Mouse (Mus musculus): ENCODE measurements around the gene Zmynd8. TPM values are rescaled to one million over a fixed set of nuclear protein-coding genes. Genes with fewer than 3 reads are reported as not detected.

Gene Zmynd8
- polyA plus RNA-seq, 1 experiment from 2014 or later: 52.9 TPM

- Histone ChIP-seq H3K4me2 (replicated peaks; ENCODE audit: low read depth, low read length) (no peak overlapping the region), H3K27ac (ENCODE audit: low read depth, low read length) (no peak overlapping the region), H3K9me3 (ENCODE audit: control insufficient read depth, low read length) (no peaks in the 10 kb centered on the region), H3K27me3 (ENCODE audit: control insufficient read depth, insufficient read depth, low read length) (no peaks in the 10 kb centered on the region), H3K4me1 (replicated peaks; ENCODE audit: control insufficient read depth, insufficient read depth, low read length) (no peaks in the 10 kb centered on the region), H3K36me3 (ENCODE audit: control insufficient read depth, insufficient read depth, low read length) (no peaks in the 10 kb centered on the region), H3K4me3 (ENCODE audit: low read depth, low read length) (no peak overlapping the region), H3K9ac (ENCODE audit: low read depth, low read length) (no peak overlapping the region)
- ATAC-seq (ENCODE audit: low FRiP score) (no peak), DNase-seq (ENCODE audit: low spot score) (no peak)
- 64% methylated on average over 3 of the region's 3 CpGs for WGBS
Measured at GRCm38 (mm10) chr2:165925144-165925543, 26.3 kb upstream of the Zmynd8 start.

GRCm38 (mm10) chr2:165924695-165925094 is 25.9 kb upstream of the Zmynd8 start:
- Histone ChIP-seq H3K4me1 (replicated peaks; ENCODE audit: control insufficient read depth, insufficient read depth, low read length) (no peaks in the 10 kb centered on the region), H3K4me3 (ENCODE audit: low read depth, low read length) (no peak overlapping the region), H3K4me2 (replicated peaks; ENCODE audit: low read depth, low read length) (no peak overlapping the region), H3K27me3 (ENCODE audit: control insufficient read depth, insufficient read depth, low read length) (no peaks in the 10 kb centered on the region), H3K36me3 (ENCODE audit: control insufficient read depth, insufficient read depth, low read length) (no peaks in the 10 kb centered on the region), H3K27ac (ENCODE audit: low read depth, low read length) (no peak overlapping the region), H3K9ac (ENCODE audit: low read depth, low read length) (no peak overlapping the region), H3K9me3 (ENCODE audit: control insufficient read depth, low read length) (no peaks in the 10 kb centered on the region)
- 72% methylated on average over 2 of the region's 2 CpGs for WGBS
- DNase-seq (ENCODE audit: low spot score): no peak
- ATAC-seq (ENCODE audit: low FRiP score): no peak

- Histone ChIP-seq H3K36me3 (ENCODE audit: control insufficient read depth, insufficient read depth, low read length) (no peaks in the 10 kb centered on the region), H3K4me2 (replicated peaks; ENCODE audit: low read depth, low read length) (no peak overlapping the region), H3K27me3 (ENCODE audit: control insufficient read depth, insufficient read depth, low read length) (no peaks in the 10 kb centered on the region), H3K4me3 (ENCODE audit: low read depth, low read length) (no peak overlapping the region), H3K27ac (ENCODE audit: low read depth, low read length) (no peak overlapping the region), H3K4me1 (replicated peaks; ENCODE audit: control insufficient read depth, insufficient read depth, low read length) (no peaks in the 10 kb centered on the region), H3K9ac (ENCODE audit: low read depth, low read length) (no peak overlapping the region), H3K9me3 (ENCODE audit: control insufficient read depth, low read length) (no peaks in the 10 kb centered on the region)
- WGBS: 90% methylated on average over 8 of the region's 8 CpGs
- DNase-seq (ENCODE audit: low spot score): no peak
- no peak for ATAC-seq (ENCODE audit: low FRiP score)
Measured at GRCm38 (mm10) chr2:165923715-165924114, 24.9 kb upstream of the Zmynd8 start.

GRCm38 (mm10) chr2:165922994-165923393 is 24.2 kb upstream of the Zmynd8 start:
- no peak for DNase-seq (ENCODE audit: low spot score)
- H3K36me3 ChIP-seq (ENCODE audit: control insufficient read depth, insufficient read depth, low read length): no peaks in the 10 kb centered on the region
- 91% methylated on average over 3 of the region's 3 CpGs for WGBS
- H3K27me3 ChIP-seq (ENCODE audit: control insufficient read depth, insufficient read depth, low read length): no peaks in the 10 kb centered on the region
- H3K4me1 ChIP-seq (replicated peaks; ENCODE audit: control insufficient read depth, insufficient read depth, low read length): no peaks in the 10 kb centered on the region
- no peak overlapping the region for H3K4me3 ChIP-seq (ENCODE audit: low read depth, low read length)
- H3K4me2 ChIP-seq (replicated peaks; ENCODE audit: low read depth, low read length): no peak overlapping the region
- no peak overlapping the region for H3K27ac ChIP-seq (ENCODE audit: low read depth, low read length)
- no peak for ATAC-seq (ENCODE audit: low FRiP score)
- no peaks in the 10 kb centered on the region for H3K9me3 ChIP-seq (ENCODE audit: control insufficient read depth, low read length)
- H3K9ac ChIP-seq (ENCODE audit: low read depth, low read length): no peak overlapping the region

- Histone ChIP-seq H3K36me3 (ENCODE audit: control insufficient read depth, insufficient read depth, low read length) (no peaks in the 10 kb centered on the region), H3K9ac (ENCODE audit: low read depth, low read length) (no peak overlapping the region), H3K27ac (ENCODE audit: low read depth, low read length) (no peak overlapping the region), H3K4me1 (replicated peaks; ENCODE audit: control insufficient read depth, insufficient read depth, low read length) (no peaks in the 10 kb centered on the region), H3K4me2 (replicated peaks; ENCODE audit: low read depth, low read length) (no peak overlapping the region), H3K9me3 (ENCODE audit: control insufficient read depth, low read length) (no peaks in the 10 kb centered on the region), H3K4me3 (ENCODE audit: low read depth, low read length) (no peak overlapping the region), H3K27me3 (ENCODE audit: control insufficient read depth, insufficient read depth, low read length) (no peaks in the 10 kb centered on the region)
- 67% methylated on average over 13 of the region's 13 CpGs for WGBS
- DNase-seq (ENCODE audit: low spot score) (no peak), ATAC-seq (ENCODE audit: low FRiP score) (no peak)
Measured at GRCm38 (mm10) chr2:165922047-165922728, 23.4 kb upstream of the Zmynd8 start.

- H3K9ac ChIP-seq (ENCODE audit: low read depth, low read length): no peak overlapping the region
- no peaks in the 10 kb centered on the region for H3K27me3 ChIP-seq (ENCODE audit: control insufficient read depth, insufficient read depth, low read length)
- DNase-seq (ENCODE audit: low spot score) (peak; percentile 94), ATAC-seq (ENCODE audit: low FRiP score) (peak; percentile 49; the same call in 1 of the 2 replicates)
- no peaks in the 10 kb centered on the region for H3K36me3 ChIP-seq (ENCODE audit: control insufficient read depth, insufficient read depth, low read length)
- no peak overlapping the region for H3K27ac ChIP-seq (ENCODE audit: low read depth, low read length)
- no peak overlapping the region for H3K4me3 ChIP-seq (ENCODE audit: low read depth, low read length)
- H3K4me2 ChIP-seq (replicated peaks; ENCODE audit: low read depth, low read length): no peak overlapping the region
- no peaks in the 10 kb centered on the region for H3K9me3 ChIP-seq (ENCODE audit: control insufficient read depth, low read length)
- no peaks in the 10 kb centered on the region for H3K4me1 ChIP-seq (replicated peaks; ENCODE audit: control insufficient read depth, insufficient read depth, low read length)
- WGBS: 24% methylated on average over 11 of the region's 11 CpGs
Measured at GRCm38 (mm10) chr2:165914298-165914697, 15.5 kb upstream of the Zmynd8 start.

GRCm38 (mm10) chr2:165913073-165913472 is 14.3 kb upstream of the Zmynd8 start:
- no peak for DNase-seq (ENCODE audit: low spot score)
- ATAC-seq (ENCODE audit: low FRiP score): no peak

GRCm38 (mm10) chr2:165909731-165910130 is 10.9 kb upstream of the Zmynd8 start:
- peaks cover 3% of the 10 kb centered on the region; the same call in 1 of the 2 replicates for H3K4me1 ChIP-seq (replicated peaks; ENCODE audit: control insufficient read depth, insufficient read depth, low read length)
- no peak overlapping the region for H3K4me3 ChIP-seq (ENCODE audit: low read depth, low read length)
- no peak overlapping the region for H3K9ac ChIP-seq (ENCODE audit: low read depth, low read length)
- H3K4me2 ChIP-seq (replicated peaks; ENCODE audit: low read depth, low read length): no peak overlapping the region
- DNase-seq (ENCODE audit: low spot score): no peak
- no peaks in the 10 kb centered on the region for H3K36me3 ChIP-seq (ENCODE audit: control insufficient read depth, insufficient read depth, low read length)
- H3K27me3 ChIP-seq (ENCODE audit: control insufficient read depth, insufficient read depth, low read length): no peaks in the 10 kb centered on the region
- no peak for ATAC-seq (ENCODE audit: low FRiP score)
- H3K9me3 ChIP-seq (ENCODE audit: control insufficient read depth, low read length): no peaks in the 10 kb centered on the region
- H3K27ac ChIP-seq (ENCODE audit: low read depth, low read length): no peak overlapping the region

More at GRCm38 (mm10) chr2:165913073-165913472, 14.3 kb upstream of the Zmynd8 start:
- 63% methylated on average over 7 of the region's 7 CpGs for WGBS
- no peaks in the 10 kb centered on the region for H3K9me3 ChIP-seq (ENCODE audit: control insufficient read depth, low read length)
- no peaks in the 10 kb centered on the region for H3K27me3 ChIP-seq (ENCODE audit: control insufficient read depth, insufficient read depth, low read length)
- no peak overlapping the region for H3K27ac ChIP-seq (ENCODE audit: low read depth, low read length)
- H3K4me3 ChIP-seq (ENCODE audit: low read depth, low read length): no peak overlapping the region
- no peaks in the 10 kb centered on the region for H3K4me1 ChIP-seq (replicated peaks; ENCODE audit: control insufficient read depth, insufficient read depth, low read length)
- H3K36me3 ChIP-seq (ENCODE audit: control insufficient read depth, insufficient read depth, low read length): no peaks in the 10 kb centered on the region
- H3K4me2 ChIP-seq (replicated peaks; ENCODE audit: low read depth, low read length): no peak overlapping the region
- H3K9ac ChIP-seq (ENCODE audit: low read depth, low read length): no peak overlapping the region

- Histone ChIP-seq H3K36me3 (ENCODE audit: control insufficient read depth, insufficient read depth, low read length) (no peaks in the 10 kb centered on the region), H3K4me1 (replicated peaks; ENCODE audit: control insufficient read depth, insufficient read depth, low read length) (peaks cover 3% of the 10 kb centered on the region; the same call in 1 of the 2 replicates), H3K9ac (ENCODE audit: low read depth, low read length) (no peak overlapping the region), H3K4me3 (ENCODE audit: low read depth, low read length) (no peak overlapping the region), H3K27me3 (ENCODE audit: control insufficient read depth, insufficient read depth, low read length) (no peaks in the 10 kb centered on the region), H3K9me3 (ENCODE audit: control insufficient read depth, low read length) (no peaks in the 10 kb centered on the region), H3K4me2 (replicated peaks; ENCODE audit: low read depth, low read length) (no peak overlapping the region), H3K27ac (ENCODE audit: low read depth, low read length) (no peak overlapping the region)
- no peak for ATAC-seq (ENCODE audit: low FRiP score)
- no peak for DNase-seq (ENCODE audit: low spot score)
- 38% methylated on average over 8 of the region's 8 CpGs for whole genome bisulfite sequencing
Measured at GRCm38 (mm10) chr2:165907199-165907598, 8.4 kb upstream of the Zmynd8 start.
